Mouse (Mus musculus): ENCODE data around the gene Pparg.

Gene Pparg

GRCm38 (mm10) chr6:115360776-115361605 lies at the start of gene Pparg:
Pparg (plus strand) TSS chr6:115360951.
- no peak for DNase-seq (ENCODE audit: low read depth)

GRCm38 (mm10) chr6:115312780-115313179 lies 48.0 kb upstream of the Pparg start:
- DNase-seq (ENCODE audit: low read depth) = no peak

GRCm38 (mm10) chr6:115313235-115313738 lies 47.5 kb upstream of the Pparg start:
- no peak for DNase-seq (ENCODE audit: low read depth)

GRCm38 (mm10) chr6:115313910-115314309 lies 46.8 kb upstream of the Pparg start:
- DNase-seq (ENCODE audit: low read depth) = no peak

- no peak for DNase-seq (ENCODE audit: low read depth)
These were observed 45.0 kb upstream of the Pparg start for GRCm38 (mm10) chr6:115315770-115316169.

- DNase-seq (ENCODE audit: low read depth) = no peak
These were observed 43.9 kb upstream of the Pparg start for GRCm38 (mm10) chr6:115316811-115317221.

DNA sequence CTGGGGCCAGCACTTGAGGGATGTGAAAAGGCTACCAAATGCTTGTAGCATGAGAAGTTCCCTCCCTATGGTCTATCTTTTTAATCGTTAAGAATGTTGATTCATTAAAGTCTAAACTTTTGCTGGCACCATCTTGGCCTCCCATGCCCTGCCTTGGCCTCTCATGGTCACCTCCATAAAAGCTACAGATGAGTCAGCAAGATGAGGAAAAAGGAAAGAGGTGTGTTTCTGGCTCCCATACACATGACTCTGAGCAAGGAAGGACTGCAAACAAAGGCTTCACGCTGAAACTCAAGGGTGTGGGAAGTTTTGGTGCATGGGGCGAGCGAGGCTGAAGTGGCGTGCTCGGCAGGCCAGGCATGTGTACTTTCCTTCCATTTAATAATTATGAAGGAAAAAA lies 41.9 kb upstream of the Pparg start:
- no peak for DNase-seq (ENCODE audit: low read depth)

DNA sequence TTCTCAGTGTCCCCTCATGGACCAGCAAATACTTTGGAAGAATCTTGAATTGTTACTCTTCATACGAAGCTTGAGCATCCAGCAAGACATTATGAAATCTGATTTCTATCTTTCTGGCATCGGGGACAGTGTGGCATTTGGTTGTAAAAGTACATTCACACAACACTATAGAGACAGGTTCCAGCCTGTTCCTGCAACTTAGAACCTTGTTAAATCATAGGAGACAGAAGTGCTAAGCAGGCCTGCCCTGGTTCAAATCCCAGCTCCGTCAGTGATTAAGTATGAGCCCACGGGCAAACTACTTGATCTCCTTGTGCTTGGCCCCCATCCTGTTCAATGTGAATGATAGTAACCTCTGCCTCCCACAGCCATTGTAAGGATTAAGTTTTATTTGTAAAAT lies 41.1 kb upstream of the Pparg start:
- no peak for DNase-seq (ENCODE audit: low read depth)

DNA sequence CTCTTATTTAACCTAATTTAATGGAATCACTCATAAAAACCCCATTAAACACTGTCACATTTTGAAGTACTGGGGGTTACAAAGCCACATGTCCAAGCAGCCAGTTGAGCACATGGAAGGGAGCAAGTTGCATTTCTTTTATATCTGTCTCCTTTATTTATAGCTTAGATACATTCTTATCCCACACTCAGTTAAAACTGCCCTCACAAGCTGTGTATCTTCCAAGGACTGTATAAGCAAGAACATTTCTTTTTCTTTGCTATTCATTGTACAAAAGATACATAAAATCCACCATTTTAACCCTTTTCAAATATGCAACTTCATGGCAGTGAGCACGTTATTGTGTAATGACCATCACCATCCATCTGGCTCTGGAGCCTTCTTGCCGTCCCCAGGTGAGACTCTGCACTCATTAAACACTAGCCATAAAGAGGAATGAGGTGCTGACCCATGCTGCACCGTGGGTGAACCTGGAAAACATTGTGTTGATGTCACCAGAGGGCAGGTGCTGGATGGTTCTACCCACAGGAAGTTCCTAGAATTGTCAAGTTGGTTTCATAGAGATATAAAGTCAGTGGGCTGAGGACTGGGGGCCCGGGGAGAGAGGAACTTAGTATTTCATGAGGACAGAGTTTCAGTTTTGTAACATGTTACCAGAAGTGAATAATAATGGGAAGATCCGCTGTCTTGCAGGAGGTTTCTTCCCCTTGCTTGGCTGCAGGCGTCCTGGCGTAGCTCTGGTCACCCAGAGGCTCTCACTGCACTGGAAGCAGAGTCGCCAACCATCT lies 39.6 kb upstream of the Pparg start:
- DNase-seq (ENCODE audit: low read depth) = no peak

- no peak for DNase-seq (ENCODE audit: low read depth)
These were observed 38.8 kb upstream of the Pparg start for GRCm38 (mm10) chr6:115321883-115322351.

- DNase-seq (ENCODE audit: low read depth) = no peak
These were observed 37.8 kb upstream of the Pparg start for GRCm38 (mm10) chr6:115322956-115323355.

GRCm38 (mm10) chr6:115330964-115331363 lies 29.8 kb upstream of the Pparg start:
- DNase-seq (ENCODE audit: low read depth) = no peak

GRCm38 (mm10) chr6:115333099-115333694 lies 27.6 kb upstream of the Pparg start:
- no peak for DNase-seq (ENCODE audit: low read depth)

DNA sequence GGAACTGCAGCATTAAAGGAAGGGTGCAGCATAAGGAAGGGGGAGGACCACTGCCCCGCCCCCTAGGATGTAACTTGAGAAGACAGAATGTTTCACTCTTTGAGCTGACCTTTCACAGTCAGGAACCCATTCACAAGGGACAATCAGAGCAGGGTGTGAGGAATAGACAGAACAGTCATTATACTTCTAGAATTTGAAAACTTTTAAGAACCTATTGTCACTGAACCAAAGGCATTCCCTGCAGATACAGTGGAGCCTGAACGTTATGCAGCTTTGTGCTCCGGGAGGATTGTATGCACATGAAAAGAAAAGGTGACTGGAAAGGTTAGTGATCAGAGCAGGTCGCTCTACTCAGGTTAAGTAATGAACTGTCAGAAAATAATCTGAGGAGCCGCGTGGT lies 25.2 kb upstream of the Pparg start:
- no peak for DNase-seq (ENCODE audit: low read depth)

- no peak for DNase-seq (ENCODE audit: low read depth)
These were observed 20.7 kb upstream of the Pparg start for GRCm38 (mm10) chr6:115340084-115340483.

DNA sequence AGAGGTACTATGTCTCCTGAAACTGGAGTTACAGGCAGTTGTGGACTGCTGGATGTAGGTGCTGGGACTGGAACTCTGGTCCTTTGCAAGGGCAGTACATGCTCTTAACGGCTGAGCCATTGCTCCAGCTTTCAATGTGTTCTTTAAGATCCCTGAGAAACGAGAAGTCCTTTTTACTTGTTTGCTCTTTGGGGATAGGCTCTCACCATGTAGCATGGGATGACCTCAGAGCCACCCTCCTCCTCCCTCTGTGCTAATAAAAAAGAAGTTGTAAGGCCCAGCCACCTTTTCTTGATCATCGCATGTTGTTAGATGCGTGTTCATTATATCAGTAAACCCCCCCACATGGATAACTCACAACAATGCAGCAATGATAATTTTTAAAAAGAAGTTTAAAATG lies 17.7 kb upstream of the Pparg start:
- DNase-seq (ENCODE audit: low read depth) = no peak

DNA sequence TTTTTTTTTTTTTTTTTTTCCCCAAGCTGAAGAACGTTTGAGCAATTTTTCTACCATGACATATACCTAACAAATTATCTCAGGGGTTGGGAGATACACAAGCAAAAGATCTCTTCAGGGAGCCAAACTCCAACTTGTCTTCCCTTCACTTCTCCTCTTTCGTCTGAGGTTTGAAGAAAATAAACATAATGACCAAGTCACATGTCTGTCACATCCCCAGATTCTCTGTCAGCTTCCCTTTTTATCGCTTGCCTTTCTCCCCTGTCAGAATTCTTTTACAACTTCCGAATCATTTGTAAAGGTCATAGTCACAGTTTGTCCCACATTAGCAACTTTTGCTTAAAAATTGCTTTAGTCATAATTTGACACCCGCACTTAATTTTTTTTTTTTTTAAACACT lies 17.2 kb upstream of the Pparg start:
- DNase-seq (ENCODE audit: low read depth) = no peak

GRCm38 (mm10) chr6:115344101-115344500 lies 16.6 kb upstream of the Pparg start:
- DNase-seq (ENCODE audit: low read depth) = no peak

DNA sequence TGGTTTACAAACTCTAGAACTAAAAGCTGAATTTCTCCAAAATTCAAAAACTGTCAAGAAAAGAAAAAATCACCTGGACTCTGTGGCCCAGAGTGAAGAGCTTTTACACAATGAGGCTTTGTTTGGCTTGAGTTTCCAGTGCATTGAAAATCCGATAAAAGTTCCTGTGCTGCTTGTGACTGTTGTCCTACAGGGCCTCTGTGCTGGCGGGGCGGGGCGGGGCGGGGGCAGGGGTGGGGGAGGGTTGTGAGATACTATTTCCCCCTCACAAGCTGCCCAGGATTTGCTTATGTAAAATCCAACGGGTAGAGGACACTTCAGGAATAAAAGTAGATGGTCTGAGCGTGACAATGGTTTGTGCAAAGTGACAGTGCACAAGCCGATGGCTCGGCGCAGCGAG lies 16.2 kb upstream of the Pparg start:
- DNase-seq (ENCODE audit: low read depth) = no peak

DNA sequence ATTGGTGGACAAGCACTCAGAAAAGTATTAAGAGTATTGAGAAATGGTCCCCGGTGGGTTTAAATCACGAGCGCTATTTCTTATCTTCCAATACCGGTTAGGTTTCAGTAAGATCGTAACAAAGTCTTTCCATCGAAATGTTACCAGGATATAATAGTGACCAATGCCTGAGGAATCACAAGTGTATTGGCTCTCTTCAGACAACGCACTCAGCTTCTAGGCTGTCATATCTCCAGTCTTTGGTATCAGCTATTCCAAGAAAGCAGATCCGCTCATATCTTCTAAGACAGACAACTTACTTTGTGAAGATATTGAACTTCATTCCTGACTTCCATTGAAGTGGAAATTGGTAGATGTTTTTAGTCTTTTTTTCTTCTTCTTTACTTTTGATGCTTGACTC lies 15.7 kb upstream of the Pparg start:
- no peak for DNase-seq (ENCODE audit: low read depth)

DNA sequence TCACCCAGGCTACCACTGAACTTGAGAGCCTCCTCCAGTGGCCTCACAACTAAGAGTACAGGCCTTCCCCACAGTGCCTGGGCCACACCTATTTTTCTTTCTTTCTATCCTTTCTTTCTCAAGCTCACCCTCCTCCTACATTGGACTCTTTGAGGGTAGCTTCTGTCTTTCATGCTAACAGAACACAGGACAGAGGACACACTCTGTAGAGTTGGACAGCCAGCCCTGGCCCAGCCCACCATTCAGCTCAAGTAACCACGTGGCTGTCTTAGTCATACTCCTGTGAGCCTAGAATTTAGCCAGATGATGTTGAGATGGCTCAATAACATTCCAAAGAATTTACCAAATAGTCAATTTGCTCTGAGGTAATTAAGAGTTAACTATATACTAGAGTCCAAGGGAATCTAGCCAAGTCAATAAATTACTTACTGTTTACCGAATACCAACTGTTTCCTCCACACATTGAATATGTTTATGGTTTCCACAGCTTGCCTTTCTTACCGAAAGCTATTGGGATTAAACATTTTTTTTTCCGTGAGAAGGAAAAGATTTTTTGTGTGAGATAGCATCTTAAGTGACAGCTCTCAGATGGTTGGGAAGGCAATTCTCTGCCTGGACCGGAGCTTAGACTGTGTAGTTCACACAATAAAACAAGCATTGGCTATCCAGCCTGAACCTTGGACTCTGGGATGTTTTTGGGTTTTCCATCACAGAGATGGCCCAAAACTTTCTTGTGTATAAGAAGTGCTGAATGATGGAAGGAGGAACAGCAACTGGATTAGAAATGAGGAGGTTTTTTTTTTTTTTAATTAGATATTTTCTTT lies 10.9 kb upstream of the Pparg start:
- no peak for DNase-seq (ENCODE audit: low read depth)

Measured in c-Kit-positive CD71-positive TER-119-negative erythroid progenitor cells, embryonic 14.5 days (primary cell).